Mouse (Mus musculus) E14TG2a.4 (cell line): ENCODE results near the gene Cog1.

Source experiments
- CTCF ChIP-seq: conservative IDR thresholded peaks from 2 replicates; pipeline ENCODE4 v1.5.1; 2014; ENCODE audit warnings: low read length
- POU5F1 ChIP-seq: IDR thresholded peaks from 2 replicates; pipeline ENCODE4 v1.6.1; 2014; ENCODE audit warnings: low read length, borderline replicate concordance

DNA sequence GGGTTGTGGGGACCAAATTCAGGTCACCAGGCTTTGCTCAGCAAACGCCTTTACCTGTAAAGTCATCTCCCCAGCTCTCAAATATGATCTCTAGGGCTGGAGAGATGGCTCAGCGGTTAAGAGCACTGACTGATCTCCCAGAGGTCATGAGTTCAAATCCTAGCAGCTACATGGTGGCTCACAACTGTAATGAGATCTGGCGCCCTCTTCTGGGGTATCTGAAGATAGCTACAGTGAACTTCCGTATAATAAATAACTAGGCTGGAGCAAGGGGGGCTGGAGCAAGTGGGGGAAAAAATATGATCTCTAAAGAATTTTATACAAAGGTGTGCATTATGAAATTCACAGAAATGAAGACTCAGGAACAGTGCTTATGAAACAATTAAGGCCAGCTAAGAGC lies 21.2 kb upstream of the Cog1 start:
- TF ChIP-seq CTCF (peak; percentile 46), POU5F1 (no peak)
